14 mouse cellular contexts compared by ENCODE assay signal in the genomic region with DNA sequence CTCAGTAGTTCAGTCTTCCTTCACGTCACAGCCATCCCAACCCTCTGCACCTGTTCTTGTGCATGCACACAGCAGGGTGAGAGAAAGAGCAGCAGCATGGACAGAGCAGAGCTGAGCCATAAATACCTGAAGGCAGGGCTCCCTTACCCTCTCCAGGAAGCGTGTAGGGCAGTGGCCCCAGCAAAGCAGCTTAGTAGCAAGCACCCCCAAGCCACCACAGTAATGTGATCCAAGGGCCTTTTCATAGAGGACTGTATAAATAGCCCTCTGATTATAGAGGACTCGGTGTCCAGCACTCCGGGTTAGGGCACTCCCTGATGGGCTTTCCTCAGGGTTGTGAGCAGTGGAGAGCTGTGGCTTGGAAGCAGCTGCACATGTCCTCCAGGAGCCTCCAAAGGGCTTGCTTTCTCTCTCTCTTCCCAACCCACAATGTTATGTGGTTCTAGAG. TPM values are rescaled to one million over a fixed set of nuclear protein-coding genes. Genes with fewer than 3 reads are reported as not detected.
DNase-seq lines count a peak whose midpoint lies in the region; ATAC-seq and TF ChIP-seq lines count a peak whose summit lies in the region.
"Had no signal": no experiment of that assay in that cellular context is flagged by ENCODE, and none has a peak within 500 bp of the region (broad histone marks: within the 10 kb centered on the region; RNA-seq: fewer than 3 reads in every experiment).

No protein-coding gene starts in this region.

- no peak overlapping the region for H3K9ac ChIP-seq in stomach, embryonic 16.5 days (ENCODE audit: low read length)
- H3K9ac ChIP-seq in stomach, postnatal 0 days (ENCODE audit: low read length): no peak overlapping the region
- no peak overlapping the region for H3K9ac ChIP-seq in intestine, embryonic 16.5 days (ENCODE audit: low read depth, low read length)
- H3K9ac ChIP-seq in forebrain, embryonic 12.5 days: no peak overlapping the region
- H3K9ac ChIP-seq: midbrain, embryonic 13.5 days had no signal

- 0 out of 2 replicates have a peak, but pooled peaks have one; percentile 27 for ATAC-seq in stomach, embryonic 16.5 days (ENCODE audit: insufficient read depth, low FRiP score)
- ATAC-seq in stomach, postnatal 0 days (ENCODE audit: low FRiP score, low TSS enrichment): no peak
- peak; percentile 94 for ATAC-seq in intestine, embryonic 16.5 days
- no peak for ATAC-seq in forebrain, embryonic 12.5 days (ENCODE audit: low FRiP score)
- ATAC-seq: CD4-positive, CD25-positive, alpha-beta regulatory T cell, adult 4 months; midbrain, embryonic 13.5 days had no signal

- TF ChIP-seq EP300 in stomach, postnatal 0 days (optimal IDR thresholded peaks at IDR 0.05): no peak

- H3K4me3 ChIP-seq in stomach, embryonic 16.5 days (replicated peaks; ENCODE audit: low read length): no peak overlapping the region
- H3K4me3 ChIP-seq in stomach, postnatal 0 days (ENCODE audit: low read depth, low read length): no peak overlapping the region
- H3K4me3 ChIP-seq in intestine, embryonic 16.5 days (ENCODE audit: low read length): no peak overlapping the region
- H3K4me3 ChIP-seq in forebrain, embryonic 12.5 days (replicated peaks): no peak overlapping the region
- H3K4me3 ChIP-seq: forebrain, embryonic 10.5 days; heart, embryonic 10.5 days; hindbrain, embryonic 10.5 days; midbrain, embryonic 13.5 days had no signal

- DNase-seq in heart, adult 11 months: peak; percentile 96
- DNase-seq in heart, postnatal 10 days: no peak
- DNase-seq in stomach, postnatal 0 days (ENCODE audit: low spot score): no peak
- no peak for DNase-seq in frontal cortex, postnatal 36 days (ENCODE audit: low spot score in 2 of 2)
- DNase-seq: adrenal gland, adult 2 months; lung, adult 2 months had no signal

- intact Hi-C loops in heart, postnatal 10 days (cut with DNase I): no loop called here

- H3K36me3 ChIP-seq in stomach, embryonic 16.5 days (ENCODE audit: control insufficient read depth, insufficient read depth, low read length): peaks cover 10% of the 10 kb centered on the region; the same call in 1 of the 2 replicates
- peaks cover 7% of the 10 kb centered on the region for H3K36me3 ChIP-seq in stomach, postnatal 0 days (ENCODE audit: control insufficient read depth, insufficient read depth, low read length)
- peaks cover 3% of the 10 kb centered on the region; the same call in 1 of the 2 replicates for H3K36me3 ChIP-seq in intestine, embryonic 16.5 days (ENCODE audit: control insufficient read depth, insufficient read depth, low read length)
- peaks cover 13% of the 10 kb centered on the region for H3K36me3 ChIP-seq in forebrain, embryonic 12.5 days (replicated peaks)
- H3K36me3 ChIP-seq: heart, embryonic 10.5 days had no signal

- no peak for TF ChIP-seq CTCF in stomach, postnatal 0 days (IDR thresholded peaks at IDR 0.05; ENCODE audit: low read depth)

- peaks cover 36% of the 10 kb centered on the region for H3K4me1 ChIP-seq in stomach, embryonic 16.5 days (ENCODE audit: control insufficient read depth, insufficient read depth, low read length)
- H3K4me1 ChIP-seq in stomach, postnatal 0 days (replicated peaks; ENCODE audit: control insufficient read depth, insufficient read depth): no peaks in the 10 kb centered on the region
- H3K4me1 ChIP-seq in intestine, embryonic 16.5 days (ENCODE audit: control insufficient read depth, insufficient read depth, low read length): peaks cover 30% of the 10 kb centered on the region
- H3K4me1 ChIP-seq in forebrain, embryonic 12.5 days: peaks cover 36% of the 10 kb centered on the region

- no peaks in the 10 kb centered on the region for H3K9me3 ChIP-seq in stomach, embryonic 16.5 days (replicated peaks; ENCODE audit: control insufficient read depth, low read length)
- H3K9me3 ChIP-seq in stomach, postnatal 0 days (ENCODE audit: control insufficient read depth, low read length): no peaks in the 10 kb centered on the region
- no peaks in the 10 kb centered on the region for H3K9me3 ChIP-seq in intestine, embryonic 16.5 days (ENCODE audit: control insufficient read depth, low read length)
- no peaks in the 10 kb centered on the region for H3K9me3 ChIP-seq in forebrain, embryonic 12.5 days
- H3K9me3 ChIP-seq: forebrain, embryonic 10.5 days; heart, embryonic 10.5 days; hindbrain, embryonic 10.5 days; midbrain, embryonic 13.5 days had no signal

- H3K27ac ChIP-seq in stomach, embryonic 16.5 days (ENCODE audit: low read length): no peak overlapping the region
- no peak overlapping the region for H3K27ac ChIP-seq in stomach, postnatal 0 days (replicated peaks)
- peak overlapping the region; percentile 14 for H3K27ac ChIP-seq in intestine, embryonic 16.5 days (ENCODE audit: low read length)
- no peak overlapping the region for H3K27ac ChIP-seq in forebrain, embryonic 12.5 days
- H3K27ac ChIP-seq: forebrain, embryonic 10.5 days; heart, embryonic 10.5 days; hindbrain, embryonic 10.5 days; midbrain, embryonic 13.5 days had no signal

- no peaks in the 10 kb centered on the region for H3K27me3 ChIP-seq in stomach, embryonic 16.5 days (ENCODE audit: control insufficient read depth, insufficient read depth, low read length)
- no peaks in the 10 kb centered on the region for H3K27me3 ChIP-seq in stomach, postnatal 0 days (ENCODE audit: control insufficient read depth, insufficient read depth, low read length)
- no peaks in the 10 kb centered on the region for H3K27me3 ChIP-seq in intestine, embryonic 16.5 days (replicated peaks; ENCODE audit: control insufficient read depth, insufficient read depth, low read length)
- H3K27me3 ChIP-seq in forebrain, embryonic 12.5 days: no peaks in the 10 kb centered on the region
- H3K27me3 ChIP-seq: midbrain, embryonic 13.5 days had no signal

- 57% methylated on average over 4 of the region's 4 CpGs for WGBS in stomach, embryonic 16.5 days
- 52% methylated on average over 4 of the region's 4 CpGs for WGBS in stomach, postnatal 0 days
- 50% methylated on average over 4 of the region's 4 CpGs for whole genome bisulfite sequencing in intestine, embryonic 16.5 days
- WGBS in forebrain, embryonic 12.5 days: 76% methylated on average over 4 of the region's 4 CpGs

- no peak overlapping the region for H3K4me2 ChIP-seq in stomach, embryonic 16.5 days (ENCODE audit: low read depth, low read length)
- H3K4me2 ChIP-seq in stomach, postnatal 0 days (replicated peaks; ENCODE audit: low read depth): no peak overlapping the region
- no peak overlapping the region for H3K4me2 ChIP-seq in intestine, embryonic 16.5 days (ENCODE audit: low read depth, low read length)
- no peak overlapping the region for H3K4me2 ChIP-seq in forebrain, embryonic 12.5 days
- H3K4me2 ChIP-seq: midbrain, embryonic 13.5 days had no signal

RNA-seq across cellular contexts. Expression of a gene that starts 40.0 kb away (rescaled TPM):
- 10 to 100 TPM; 27.3 to 27.7 TPM for total RNA-seq in heart, postnatal 10 days (2021)
- 18.3 and 24.0 TPM in 2 replicates for polyA plus RNA-seq in stomach, embryonic 16.5 days (2015; fragmentation: Nextera tagmentation; extraction: Ambion mirVana)
- polyA plus RNA-seq in stomach, postnatal 0 days (2015; fragmentation: Nextera tagmentation; extraction: Ambion mirVana): 15.2 and 19.6 TPM in 2 replicates
- polyA plus RNA-seq in intestine, embryonic 16.5 days (2015; fragmentation: Nextera tagmentation; extraction: Ambion mirVana): 11.8 and 14.7 TPM in 2 replicates
- polyA plus RNA-seq in forebrain, embryonic 12.5 days (2016; fragmentation: Nextera tagmentation; extraction: Ambion mirVana): 16.6 and 17.7 TPM in 2 replicates

Comparison
In these comparisons a context has a peak if more than half of its experiments do, and no peak if none do; other contexts are left out.
1. ATAC-seq: peak in stomach, embryonic 16.5 days (single experiment) and intestine, embryonic 16.5 days (single experiment); none in stomach, postnatal 0 days (single experiment) and forebrain, embryonic 12.5 days (single experiment).